Mouse (Mus musculus) hindbrain, embryonic 14.5 days (tissue): ENCODE measurements around the gene Cby3. TPM values are rescaled to one million over a fixed set of nuclear protein-coding genes. Genes with fewer than 3 reads are reported as not detected.
"Not testable (repeated sequence)": the region's sequence is repeated elsewhere in the genome, so short reads cannot be mapped to it uniquely, and the experiment has no call there.

Experiments
- ATAC-seq: fragments of 200-750 bp; cut with Nextera tagmentation; 2 replicates; pipeline ENCODE4 v1.8.0; 2017; ENCODE audit warnings: moderate number of reproducible peaks, mild to moderate bottlenecking, moderate TSS enrichment, moderate library complexity; ENCODE audit not compliant: low FRiP score
- DNase-seq: peaks from one replicate; pipeline ENCODE4 v3.0.0-alpha.2; 2015; ENCODE audit warnings: low spot score
- H3K27ac ChIP-seq: fragments of 300-500 bp; sonication (generic); 2 replicates; pipeline ENCODE4 v1.5.1; 2014; ENCODE audit warnings: mild to moderate bottlenecking, moderate library complexity
- H3K27me3 ChIP-seq: fragments of 300-500 bp; sonication (generic); 2 replicates; pipeline ENCODE4 v1.6.1; 2014; ENCODE audit warnings: mild to moderate bottlenecking, low read length, mixed read lengths; ENCODE audit not compliant: control insufficient read depth, insufficient read depth
- H3K36me3 ChIP-seq: fragments of 300-500 bp; sonication (generic); replicated peaks from 2 replicates; pipeline ENCODE4 v1.6.1; 2014; ENCODE audit not compliant: control insufficient read depth, insufficient read depth
- H3K4me1 ChIP-seq: fragments of 300-500 bp; sonication (generic); replicated peaks from 2 replicates; pipeline ENCODE4 v1.6.1; 2014; ENCODE audit warnings: antibody characterized with exemption, low read length, mixed read lengths; ENCODE audit not compliant: control insufficient read depth, insufficient read depth
- H3K4me2 ChIP-seq: fragments of 300-500 bp; sonication (generic); replicated peaks from 2 replicates; pipeline ENCODE4 v1.6.1; 2014; ENCODE audit warnings: mild to moderate bottlenecking, moderate library complexity
- H3K4me3 ChIP-seq: fragments of 300-500 bp; sonication (generic); replicated peaks from 2 replicates; pipeline ENCODE4 v1.5.1; 2014; ENCODE audit warnings: mild to moderate bottlenecking, low read length
- H3K9ac ChIP-seq: fragments of 300-500 bp; sonication (generic); 2 replicates; pipeline ENCODE4 v1.6.1; 2014
- H3K9me3 ChIP-seq: fragments of 300-500 bp; sonication (generic); 2 replicates; pipeline ENCODE4 v1.6.1; 2016; ENCODE audit warnings: low read length; ENCODE audit not compliant: control insufficient read depth
- WGBS: fragments of 180-500 bp; shearing (Covaris S2); extraction: QIAGEN DNeasy Blood & Tissue Kit; methylation state at CpG from one replicate; pipeline ENCODE4 v1.1.7; 2014; 5-methylcytosine and 5-hydroxymethylcytosine counted together
- polyA plus RNA-seq: library from polyadenylated mRNA; unstranded; fragments of >200 nt; fragmentation: Nextera tagmentation; extraction: Ambion mirVana; gene quantifications from 2 replicates; pipeline ENCODE4 v1.2.1, GENCODE M21; 2014

The Cby3 gene
- polyA plus RNA-seq = 0.68 and 1.3 TPM in 2 replicates

DNA sequence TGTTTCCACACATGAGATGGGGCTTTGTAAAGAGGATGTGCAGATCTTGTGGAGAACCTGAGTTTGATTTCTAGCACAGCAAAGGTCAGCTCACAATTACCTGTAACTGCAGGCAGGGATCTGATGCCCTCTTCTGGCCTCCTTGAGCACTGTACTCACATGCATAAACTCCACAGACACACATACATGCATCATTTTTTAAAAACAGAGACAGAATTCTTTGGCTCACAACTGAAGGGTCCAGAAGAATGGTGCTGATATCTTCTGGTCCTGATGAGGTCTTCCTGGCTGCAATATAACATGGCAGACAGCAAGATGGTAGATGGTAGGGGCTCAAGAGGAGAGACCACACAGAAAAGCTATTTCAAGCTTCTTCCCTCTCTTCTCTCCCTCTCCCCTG, at the start of gene Cby3:
TSS of gene Cby3 (plus strand) at position 301 of the 400 bp plus-strand sequence.
- Histone ChIP-seq H3K36me3 (no peaks in the 10 kb centered on the region), H3K27ac (no peak within 1 kb of the TSS), H3K9me3 (no peaks in the 10 kb centered on the region), H3K27me3 (peaks cover 3% of the 10 kb centered on the region; the same call in 1 of the 2 replicates), H3K4me3 (no peak within 1 kb of the TSS), H3K4me2 (no peak within 1 kb of the TSS), H3K4me1 (peaks cover 6% of the 10 kb centered on the region; the same call in 1 of the 2 replicates), H3K9ac (no peak within 1 kb of the TSS)
- DNase-seq = no peak
- no peak for ATAC-seq

DNA sequence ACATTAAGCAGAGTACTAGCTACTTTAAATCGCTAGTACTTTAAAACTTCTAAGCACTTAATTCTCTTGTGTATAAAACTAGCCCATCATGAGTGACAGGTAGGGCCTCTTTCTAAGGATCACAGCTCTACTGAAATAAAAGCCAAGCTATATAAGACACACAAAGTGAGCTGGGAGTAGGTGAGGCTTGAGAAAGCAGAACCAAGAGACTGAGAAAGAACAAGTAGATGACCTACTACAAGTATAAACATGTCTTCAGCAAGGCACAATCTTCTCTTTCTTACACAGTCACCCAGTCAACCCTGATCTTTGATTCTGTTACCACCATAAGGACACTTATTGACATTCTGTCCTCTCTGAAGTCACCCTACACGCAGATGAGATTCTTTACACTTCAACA, 41.5 kb upstream of the Cby3 start:
- no peak overlapping the region for H3K9ac ChIP-seq
- peaks cover 44% of the 10 kb centered on the region for H3K36me3 ChIP-seq
- WGBS = 90% methylated on average over 2 of the region's 2 CpGs
- no peak overlapping the region for H3K27ac ChIP-seq
- no peak overlapping the region for H3K4me3 ChIP-seq
- H3K4me2 ChIP-seq = no peak overlapping the region
- no peaks in the 10 kb centered on the region for H3K4me1 ChIP-seq
- ATAC-seq (no peak), DNase-seq (no peak)
- no peaks in the 10 kb centered on the region for H3K27me3 ChIP-seq
- no peaks in the 10 kb centered on the region for H3K9me3 ChIP-seq

DNA sequence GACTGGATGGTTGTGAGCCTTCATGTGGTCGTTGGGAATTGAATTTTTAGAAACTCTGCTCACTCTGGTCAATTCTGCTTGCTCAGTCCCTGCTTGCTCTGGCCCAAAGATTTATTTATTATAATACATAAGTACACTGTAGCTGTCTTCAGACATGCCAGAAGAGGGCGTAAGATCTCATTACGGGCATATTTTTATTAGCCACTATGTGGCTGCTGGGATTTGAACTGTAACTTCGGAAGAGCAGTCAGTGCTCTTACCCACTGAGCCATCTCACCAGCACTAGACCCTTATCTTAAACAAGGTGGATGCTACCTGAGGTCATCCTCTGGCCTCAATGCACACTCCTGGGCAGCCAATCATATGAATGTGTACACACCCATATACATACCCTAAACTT, 34.9 kb upstream of the Cby3 start:
- not testable (repeated sequence) for H3K4me2 ChIP-seq, ATAC-seq, H3K9ac ChIP-seq, H3K9me3 ChIP-seq, H3K27ac ChIP-seq, H3K4me3 ChIP-seq, DNase-seq, H3K27me3 ChIP-seq
- Histone ChIP-seq H3K36me3 (peaks cover 11% of the 10 kb centered on the region; the same call in 1 of the 2 replicates), H3K4me1 (peaks cover 22% of the 10 kb centered on the region)
- 85% methylated on average over 4 of the region's 4 CpGs for WGBS

DNA sequence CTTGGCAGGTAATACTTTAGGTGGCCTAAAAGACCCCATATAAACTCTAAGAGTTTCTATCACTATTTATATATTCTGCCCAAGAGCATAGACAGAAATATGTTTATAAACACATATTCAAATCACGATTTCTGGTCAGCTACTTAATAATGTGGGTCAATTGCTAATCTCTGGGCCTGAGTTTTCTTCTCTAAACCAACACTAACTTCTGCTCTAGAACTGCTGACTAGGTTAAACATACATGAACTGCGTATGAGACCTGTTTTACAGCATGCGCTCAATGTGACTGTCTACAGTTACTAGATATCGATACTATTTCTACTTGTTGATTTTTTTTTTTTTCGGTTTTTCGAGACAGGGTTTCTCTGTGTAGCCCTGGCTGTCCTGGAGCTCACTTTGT, 33.0 kb upstream of the Cby3 start:
- no peak for DNase-seq
- no peak overlapping the region for H3K27ac ChIP-seq
- no peaks in the 10 kb centered on the region for H3K27me3 ChIP-seq
- WGBS = 96% methylated on average over 6 of the region's 6 CpGs
- peaks cover 11% of the 10 kb centered on the region; the same call in 1 of the 2 replicates for H3K36me3 ChIP-seq
- H3K4me2 ChIP-seq = no peak overlapping the region
- peaks cover 26% of the 10 kb centered on the region for H3K4me1 ChIP-seq
- ATAC-seq = no peak
- no peak overlapping the region for H3K9ac ChIP-seq
- no peak overlapping the region for H3K4me3 ChIP-seq
- no peaks in the 10 kb centered on the region for H3K9me3 ChIP-seq

DNA sequence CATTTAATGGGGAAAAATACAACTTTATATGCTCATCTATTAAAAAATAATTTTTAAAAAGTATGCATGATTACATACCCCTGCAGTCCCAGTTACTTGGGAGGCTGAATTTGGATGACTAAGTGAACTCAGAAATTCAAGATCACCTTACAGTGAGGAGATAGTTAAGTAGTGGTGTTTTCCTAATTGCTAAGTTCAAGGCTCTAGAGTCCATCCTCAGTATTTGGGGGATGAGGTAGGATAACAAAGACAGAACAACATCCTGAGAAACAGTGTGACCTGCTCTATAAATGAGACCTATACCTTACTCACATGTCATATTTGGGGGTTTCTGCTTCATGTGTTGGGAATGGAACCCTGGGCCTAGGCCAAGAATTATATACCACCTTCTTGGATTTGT, 31.9 kb upstream of the Cby3 start:
- no peak overlapping the region for H3K27ac ChIP-seq
- H3K9me3 ChIP-seq = no peaks in the 10 kb centered on the region
- H3K36me3 ChIP-seq = peaks cover 11% of the 10 kb centered on the region; the same call in 1 of the 2 replicates
- H3K4me1 ChIP-seq = peaks cover 34% of the 10 kb centered on the region
- H3K9ac ChIP-seq = no peak overlapping the region
- no peaks in the 10 kb centered on the region for H3K27me3 ChIP-seq
- DNase-seq (no peak), ATAC-seq (no peak)
- H3K4me3 ChIP-seq = no peak overlapping the region
- 0 out of 2 replicates have a peak overlapping the region, but pooled peaks have one; percentile 91 for H3K4me2 ChIP-seq

DNA sequence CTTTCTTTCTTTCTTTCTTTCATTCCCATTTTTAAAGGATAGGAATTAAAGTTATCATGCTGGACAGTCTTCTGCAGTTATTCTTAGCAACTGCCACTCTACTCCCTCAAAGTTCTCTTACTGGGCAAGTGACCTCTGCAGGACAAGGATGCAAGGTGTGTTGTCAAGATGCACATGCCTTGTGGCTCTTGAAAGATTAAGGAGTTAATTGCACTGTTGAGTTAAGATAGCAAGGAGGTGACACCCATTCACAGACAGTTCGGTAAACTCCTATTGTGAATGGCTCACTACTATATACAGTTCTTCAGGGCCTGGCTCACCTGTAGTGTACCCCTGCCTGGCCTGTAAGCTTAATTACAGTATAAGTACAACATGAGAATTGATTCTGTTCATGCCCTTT, 30.4 kb upstream of the Cby3 start:
- peaks cover 5% of the 10 kb centered on the region; the same call in 1 of the 2 replicates for H3K36me3 ChIP-seq
- 33% methylated on average over 1 of the region's 1 CpGs for WGBS
- H3K4me1 ChIP-seq = peaks cover 34% of the 10 kb centered on the region
- DNase-seq = no peak
- H3K9me3 ChIP-seq = no peaks in the 10 kb centered on the region
- H3K27ac ChIP-seq = no peak overlapping the region
- peak overlapping the region; percentile 93 for H3K4me3 ChIP-seq
- peak overlapping the region; percentile 97; the same call in 1 of the 2 replicates for H3K9ac ChIP-seq
- no peaks in the 10 kb centered on the region for H3K27me3 ChIP-seq
- peak overlapping the region; percentile 91 for H3K4me2 ChIP-seq
- no peak for ATAC-seq

DNA sequence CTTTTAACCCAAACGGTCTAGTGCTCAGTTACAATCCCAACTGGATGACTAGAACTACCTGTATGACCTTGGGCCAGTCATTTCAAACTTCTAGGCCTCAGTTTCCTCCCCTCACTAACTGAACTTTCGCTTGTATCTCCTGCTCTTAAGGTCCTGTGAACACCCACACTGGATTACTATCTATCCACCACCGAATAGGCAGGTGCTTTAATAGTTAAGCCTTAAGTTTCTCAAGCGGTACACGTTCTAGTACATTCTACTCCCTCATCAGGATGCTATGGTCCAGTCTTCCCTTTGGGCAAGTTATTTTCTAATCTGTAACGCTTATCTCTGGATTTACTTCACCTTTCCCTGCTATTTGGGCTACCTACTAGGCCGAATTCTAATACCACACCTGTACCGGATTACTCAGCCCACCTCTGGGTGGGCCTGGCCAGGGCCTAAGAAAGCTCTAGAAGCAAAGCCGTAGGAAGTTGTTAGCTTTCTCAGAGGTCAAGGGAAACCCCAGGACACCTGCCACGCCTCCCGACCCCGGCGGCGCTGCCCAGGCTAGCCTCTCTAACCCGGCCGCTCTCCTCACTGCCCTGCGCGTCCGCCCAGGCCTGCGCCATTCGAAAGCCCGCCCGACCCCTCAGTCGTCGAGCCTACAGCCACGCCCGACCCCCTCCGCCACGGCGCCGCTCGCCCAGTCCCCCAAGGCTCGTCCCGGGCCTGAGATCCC, 29.4 kb upstream of the Cby3 start:
- peaks cover 34% of the 10 kb centered on the region for H3K4me1 ChIP-seq
- H3K4me3 ChIP-seq = peak overlapping the region; percentile 93
- peak; percentile 67; the same call in 1 of the 2 replicates for ATAC-seq
- 2% methylated on average over 34 of the region's 34 CpGs for WGBS
- H3K27ac ChIP-seq = peak overlapping the region; percentile 92
- H3K4me2 ChIP-seq = peak overlapping the region; percentile 91
- DNase-seq = peak; percentile 28
- no peaks in the 10 kb centered on the region for H3K27me3 ChIP-seq
- H3K36me3 ChIP-seq = no peaks in the 10 kb centered on the region
- peak overlapping the region; percentile 97 for H3K9ac ChIP-seq
- no peaks in the 10 kb centered on the region for H3K9me3 ChIP-seq

DNA sequence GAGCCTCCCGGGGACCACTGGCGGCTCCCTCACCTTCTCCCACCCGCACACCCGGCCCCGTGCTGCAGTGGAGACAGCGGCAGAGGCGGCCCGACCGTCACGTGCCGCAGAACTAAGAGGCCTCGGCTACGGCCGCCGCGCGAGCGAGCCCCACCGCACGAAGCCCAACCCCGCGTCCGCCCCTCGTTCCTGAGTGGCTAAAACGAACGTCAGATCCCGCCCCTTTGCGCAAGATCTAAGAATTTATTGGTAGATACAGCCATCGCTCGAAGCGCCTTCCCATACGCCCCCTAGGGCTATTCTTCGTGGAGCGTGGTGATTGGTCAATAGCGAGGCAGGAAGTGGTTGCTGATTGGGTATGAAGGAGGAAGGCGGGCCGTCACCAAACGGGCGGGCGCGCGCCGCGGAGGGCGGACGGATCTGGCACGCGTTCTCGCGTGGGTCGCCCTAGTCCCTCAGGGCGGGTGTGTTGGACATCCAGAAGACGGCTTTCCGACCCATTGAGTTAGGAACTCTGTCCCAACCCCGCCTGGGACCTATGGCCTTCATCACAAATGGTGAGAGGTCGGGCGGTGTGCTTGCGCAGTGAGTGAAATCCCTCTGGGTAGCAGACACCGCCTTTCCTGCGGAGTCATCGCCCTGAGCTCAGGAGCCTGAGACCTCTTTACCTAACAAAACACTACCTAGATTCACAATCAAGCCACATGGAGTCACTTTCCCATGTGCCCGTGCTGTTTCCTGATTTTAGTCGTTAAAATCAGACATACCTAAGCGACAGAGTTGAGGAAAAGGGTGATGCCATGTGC, 28.6 kb upstream of the Cby3 start, which contains the start of gene Canx:
TSS of gene Canx (minus strand) at position 178 of the 806 bp plus-strand sequence.
- Histone ChIP-seq H3K9me3 (no peaks in the 10 kb centered on the region), H3K27ac (peak within 1 kb of the TSS; percentile 92), H3K4me3 (peak within 1 kb of the TSS; percentile 93), H3K4me2 (peak within 1 kb of the TSS; percentile 91), H3K27me3 (no peaks in the 10 kb centered on the region), H3K4me1 (peaks cover 34% of the 10 kb centered on the region), H3K9ac (peak within 1 kb of the TSS; percentile 97), H3K36me3 (no peaks in the 10 kb centered on the region)
- ATAC-seq (peak; percentile 99), DNase-seq (peak; percentile 100)
- under 1% methylated on average over 64 of the region's 64 CpGs for WGBS

DNA sequence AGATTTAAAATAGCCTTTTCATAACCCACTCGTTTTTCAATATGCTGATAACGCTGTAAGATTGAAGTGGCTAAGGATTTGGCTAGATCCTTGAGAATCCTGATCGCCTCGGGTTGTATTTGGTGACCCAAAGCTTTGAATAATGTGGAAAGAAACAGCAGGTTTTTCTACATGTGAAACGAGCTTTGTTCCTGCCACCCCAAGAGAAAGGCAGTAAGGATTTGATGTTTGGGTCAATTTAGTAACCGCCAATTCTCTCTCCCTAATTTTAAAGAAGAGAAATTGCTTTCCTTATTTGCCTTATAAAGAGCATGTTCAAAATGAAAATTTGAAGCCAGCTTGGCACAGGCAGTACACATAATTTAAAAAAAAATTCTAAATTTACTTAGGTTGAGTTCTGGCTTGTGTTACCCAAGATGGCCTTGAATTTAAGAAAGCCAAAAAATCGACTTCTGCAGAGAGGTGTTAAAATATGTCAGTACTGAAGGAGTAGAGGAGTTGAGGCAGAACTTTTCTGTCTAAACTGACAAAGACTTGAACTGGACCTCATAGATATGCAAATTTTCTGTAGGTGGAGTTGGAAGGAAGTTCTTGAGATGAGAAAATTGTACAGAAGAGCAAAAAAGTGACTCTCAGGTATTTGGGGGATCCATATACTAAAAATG, 27.8 kb upstream of the Cby3 start:
- H3K9ac ChIP-seq = peak overlapping the region; percentile 73
- no peaks in the 10 kb centered on the region for H3K27me3 ChIP-seq
- H3K27ac ChIP-seq = peak overlapping the region; percentile 92
- ATAC-seq (no peak), DNase-seq (peak; percentile 30)
- peak overlapping the region; percentile 48 for H3K4me3 ChIP-seq
- H3K4me1 ChIP-seq = peaks cover 32% of the 10 kb centered on the region
- no peaks in the 10 kb centered on the region for H3K9me3 ChIP-seq
- peak overlapping the region; percentile 85 for H3K4me2 ChIP-seq
- WGBS = 5% methylated on average over 7 of the region's 7 CpGs
- H3K36me3 ChIP-seq = no peaks in the 10 kb centered on the region
